Mouse (Mus musculus) bone marrow, adult 2 months (tissue): ENCODE results near the gene Arhgap10. TPM values are rescaled to one million over a fixed set of nuclear protein-coding genes. Genes with fewer than 3 reads are reported as not detected.
A peak's percentile ranks its signal among the peaks of the same experiment; 100 is the strongest.

Source experiments
- H3K27ac ChIP-seq: fragments of 200-500 bp; 2 replicates; pipeline ENCODE4 v1.5.1; 2012; ENCODE audit warnings: low read depth, mild to moderate bottlenecking, control low read depth, inconsistent platforms, low read length; ENCODE audit not compliant: control insufficient read depth, poor library complexity, insufficient read depth
- H3K4me1 ChIP-seq: fragments of 200-500 bp; 2 replicates; pipeline ENCODE4 v1.6.1; 2011; ENCODE audit warnings: low read length; ENCODE audit not compliant: control insufficient read depth, insufficient read depth
- H3K4me3 ChIP-seq: fragments of 200-500 bp; replicated peaks from 2 replicates; pipeline ENCODE3; 2011; ENCODE audit warnings: mild to moderate bottlenecking, low read depth, low read length, control low read depth; ENCODE audit not compliant: control insufficient read depth
- CTCF ChIP-seq: fragments of 200-500 bp; IDR thresholded peaks from 2 replicates; pipeline ENCODE4 v1.5.1; 2011; ENCODE audit warnings: low read length, control low read depth; ENCODE audit not compliant: control insufficient read depth, insufficient read depth
- POLR2A ChIP-seq: fragments of 200-500 bp; IDR thresholded peaks from 2 replicates; pipeline ENCODE4 v1.6.1; 2011; ENCODE audit warnings: low read depth, mild to moderate bottlenecking, control low read depth, low read length, borderline replicate concordance; ENCODE audit not compliant: control insufficient read depth
- WGBS: fragments of 180-500 bp; shearing (Covaris S2); methylation state at CpG from one replicate; pipeline ENCODE4 v1.1.7; 2018; 5-methylcytosine and 5-hydroxymethylcytosine counted together
- polyA plus RNA-seq: library from polyadenylated mRNA; stranded (reverse); fragments of >200 nt; gene quantifications from 2 replicates; pipeline ENCODE4 v1.2.4, GENCODE M21; 2011; ENCODE audit warnings: low replicate concordance; ENCODE audit not compliant: missing spikeins, insufficient read depth, insufficient read length

The Arhgap10 gene
- polyA plus RNA-seq, 1 experiment: 11.8 TPM

DNA sequence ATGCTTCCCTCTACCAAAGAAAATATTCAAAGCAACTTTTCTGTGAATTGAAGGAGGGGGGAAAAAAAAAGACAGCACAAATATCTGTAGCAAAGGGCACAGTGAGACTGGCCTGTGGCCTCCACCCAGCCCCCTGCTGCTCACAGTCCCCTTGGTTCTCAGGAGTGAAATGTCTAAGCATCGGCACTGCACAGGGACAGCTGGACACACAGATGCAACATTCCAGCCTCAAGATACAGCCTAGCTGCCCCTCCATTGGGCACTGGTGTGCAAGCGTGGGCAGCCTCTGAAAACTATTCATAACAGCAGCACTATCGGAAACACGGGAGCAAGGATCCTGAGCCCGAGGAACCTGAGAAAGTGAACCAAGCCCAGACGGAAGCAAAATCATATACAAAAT lies 113.7 kb downstream of the Arhgap10 start:
- Histone ChIP-seq H3K4me3 (no peak overlapping the region), H3K4me1 (no peaks in the 10 kb centered on the region; the same call in 1 of the 2 replicates), H3K27ac (no peak overlapping the region)
- TF ChIP-seq CTCF: no peak
- no peak for TF ChIP-seq POLR2A
- 92% methylated on average over 6 of the region's 6 CpGs for WGBS

DNA sequence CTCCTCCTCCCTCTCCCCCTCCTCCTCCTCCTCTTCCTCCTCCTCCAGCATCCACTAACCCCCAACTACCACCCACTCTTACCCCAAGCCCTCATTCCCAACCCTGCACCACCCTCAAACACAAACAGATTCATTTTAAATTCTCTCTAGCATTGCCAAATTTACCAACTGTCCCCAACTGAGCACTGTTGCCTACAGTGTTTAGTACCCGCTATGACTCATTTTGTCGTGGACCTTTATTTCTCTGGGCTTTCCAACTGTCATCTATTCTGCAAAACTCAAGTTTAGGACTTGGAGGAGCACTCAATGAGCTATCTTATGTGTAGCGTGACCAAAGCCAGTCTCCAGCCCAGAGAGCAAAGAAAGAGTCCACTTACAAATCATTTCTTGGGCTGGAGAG lies 115.8 kb downstream of the Arhgap10 start:
- 83% methylated on average over 3 of the region's 3 CpGs for WGBS
- H3K27ac ChIP-seq: no peak overlapping the region
- no peak overlapping the region for H3K4me3 ChIP-seq
- TF ChIP-seq POLR2A (no peak), CTCF (no peak)
- no peaks in the 10 kb centered on the region; the same call in 1 of the 2 replicates for H3K4me1 ChIP-seq

DNA sequence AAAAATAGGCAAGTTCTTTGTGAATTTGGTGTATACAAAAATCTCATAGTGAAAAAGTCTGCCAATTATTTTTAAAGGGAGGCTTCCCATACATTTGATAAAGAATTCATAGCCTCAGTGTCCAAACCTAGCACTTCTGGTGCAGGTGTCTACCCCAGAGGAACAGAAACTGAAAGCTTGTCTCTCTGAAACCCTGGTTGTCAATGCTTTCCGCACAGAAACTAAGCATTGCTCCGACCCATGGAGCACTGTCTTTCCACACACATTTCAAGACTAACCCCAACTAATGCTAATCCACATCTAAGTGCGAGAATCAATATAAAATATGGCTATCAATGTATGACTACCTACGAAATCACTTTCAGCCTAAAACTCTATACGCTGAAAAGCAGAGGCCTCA lies 116.6 kb downstream of the Arhgap10 start:
- WGBS: 81% methylated on average over 5 of the region's 5 CpGs

DNA sequence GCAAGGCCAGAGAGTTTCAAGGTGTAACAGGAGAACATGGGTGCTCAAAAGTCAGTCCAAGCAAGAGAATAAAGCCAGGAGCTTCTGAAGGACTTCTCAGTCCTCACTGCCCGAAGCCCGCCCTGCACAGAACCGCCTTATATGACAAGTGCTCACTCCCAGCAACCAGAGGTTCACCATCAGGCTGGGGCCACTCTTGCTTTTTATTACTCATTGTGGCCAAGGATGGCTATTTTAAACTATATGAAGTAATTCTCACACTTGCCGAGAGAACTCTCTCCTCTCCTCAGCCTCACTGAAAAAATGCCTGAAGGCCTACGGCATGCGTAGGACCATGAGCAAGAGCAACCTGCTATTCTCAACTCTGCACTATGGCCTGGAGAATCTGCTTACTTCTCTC lies 133.7 kb downstream of the Arhgap10 start:
- WGBS: 88% methylated on average over 6 of the region's 6 CpGs
- TF ChIP-seq POLR2A: no peak
- no peak for TF ChIP-seq CTCF
- Histone ChIP-seq H3K4me3 (no peak overlapping the region), H3K4me1 (no peaks in the 10 kb centered on the region), H3K27ac (no peak overlapping the region)

More for the DNA sequence above, 116.6 kb downstream of the Arhgap10 start:
- Histone ChIP-seq H3K4me3 (no peak overlapping the region), H3K4me1 (no peaks in the 10 kb centered on the region; the same call in 1 of the 2 replicates), H3K27ac (no peak overlapping the region)
- TF ChIP-seq CTCF (no peak), POLR2A (no peak)

DNA sequence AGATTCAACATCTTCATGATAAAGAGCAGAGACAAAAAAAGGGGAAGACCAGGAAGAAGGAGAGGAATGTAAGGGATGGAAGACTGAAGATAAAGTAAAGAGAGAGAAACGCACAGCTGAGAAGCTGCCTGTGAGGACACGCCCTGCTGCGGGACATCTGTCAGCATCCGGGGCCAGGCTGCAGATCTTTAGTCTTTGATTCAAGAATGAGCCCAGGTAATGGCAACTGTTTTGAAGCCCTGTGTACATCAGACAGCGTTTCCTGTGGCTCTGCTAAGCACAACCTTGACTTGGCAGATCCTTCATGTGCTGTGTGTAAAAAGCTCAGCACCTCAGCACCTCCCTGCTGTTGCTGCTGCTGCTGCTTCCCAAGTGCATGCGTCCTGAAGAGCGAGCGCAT lies 134.1 kb downstream of the Arhgap10 start:
- H3K4me3 ChIP-seq: no peak overlapping the region
- 83% methylated on average over 8 of the region's 8 CpGs for WGBS
- H3K27ac ChIP-seq: no peak overlapping the region
- TF ChIP-seq CTCF (no peak), POLR2A (no peak)
- no peaks in the 10 kb centered on the region for H3K4me1 ChIP-seq

DNA sequence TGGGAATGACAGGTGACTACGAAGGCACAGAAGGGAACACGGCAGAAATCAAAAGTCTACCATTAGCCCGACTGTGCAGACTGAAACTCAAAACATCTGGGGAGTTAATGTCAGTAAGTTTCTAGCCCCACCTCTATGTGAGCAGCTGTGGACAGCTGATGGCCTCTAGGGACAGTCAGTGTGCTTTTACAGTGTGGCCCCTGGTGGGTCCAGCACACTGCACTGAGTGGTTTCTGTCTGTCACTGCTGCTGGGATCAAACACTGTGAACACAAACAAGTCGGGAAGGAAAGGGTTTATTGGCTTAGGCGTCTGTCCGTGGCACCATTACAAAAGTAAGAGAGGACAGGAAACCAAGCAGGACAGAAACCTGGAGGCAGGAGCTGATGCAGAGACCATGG lies 136.9 kb downstream of the Arhgap10 start:
- TF ChIP-seq POLR2A (no peak), CTCF (no peak)
- H3K27ac ChIP-seq: no peak overlapping the region
- no peaks in the 10 kb centered on the region for H3K4me1 ChIP-seq
- 73% methylated on average over 6 of the region's 6 CpGs for WGBS
- H3K4me3 ChIP-seq: no peak overlapping the region

DNA sequence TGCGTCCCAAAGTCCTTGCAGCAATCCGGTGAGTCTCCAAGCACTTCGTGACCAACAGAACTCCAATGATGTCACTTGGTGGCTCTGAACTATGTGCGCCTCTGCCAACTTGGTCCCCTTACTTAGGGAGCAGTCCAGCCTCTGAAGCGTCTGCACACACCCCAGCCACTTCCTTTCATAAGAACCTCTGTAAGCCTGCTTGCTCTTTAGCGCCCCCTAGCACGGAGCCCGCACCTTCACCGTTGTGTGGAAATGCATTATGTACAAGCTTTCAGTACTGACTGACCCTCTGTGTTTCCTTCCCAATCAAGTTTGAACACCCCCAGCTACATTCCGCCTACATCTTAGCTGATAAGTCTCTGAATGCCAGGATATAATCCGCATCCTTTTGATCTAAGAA lies 138.5 kb downstream of the Arhgap10 start:
- WGBS: 78% methylated on average over 11 of the region's 11 CpGs

DNA sequence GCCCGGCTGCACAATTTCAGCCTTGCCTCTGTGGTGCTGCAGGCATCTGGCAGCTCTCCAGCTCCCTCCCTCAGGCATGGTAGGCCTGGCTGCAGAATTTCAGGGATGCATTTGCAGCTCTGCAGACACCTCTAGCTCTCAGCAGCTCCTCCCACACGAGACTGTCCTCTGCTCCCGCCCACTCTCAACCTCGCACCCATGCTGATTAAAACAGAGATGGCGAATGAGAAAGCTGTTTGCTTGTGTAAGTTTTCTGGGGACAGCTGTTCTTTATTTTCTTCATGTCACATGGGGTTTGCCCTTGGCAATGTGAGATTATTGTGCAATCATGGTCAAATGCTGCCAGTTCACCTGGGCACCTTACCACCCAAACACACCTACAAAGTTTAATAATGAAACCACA lies 141.3 kb downstream of the Arhgap10 start:
- H3K4me3 ChIP-seq: no peak overlapping the region
- H3K4me1 ChIP-seq: no peaks in the 10 kb centered on the region
- TF ChIP-seq POLR2A (no peak), CTCF (no peak)
- H3K27ac ChIP-seq: no peak overlapping the region; the same call in 1 of the 2 replicates
- 68% methylated on average over 5 of the region's 5 CpGs for WGBS

More for the DNA sequence above, 138.5 kb downstream of the Arhgap10 start:
- H3K27ac ChIP-seq: no peak overlapping the region
- TF ChIP-seq POLR2A (no peak), CTCF (peak; percentile 56)
- H3K4me3 ChIP-seq: no peak overlapping the region
- H3K4me1 ChIP-seq: no peaks in the 10 kb centered on the region

DNA sequence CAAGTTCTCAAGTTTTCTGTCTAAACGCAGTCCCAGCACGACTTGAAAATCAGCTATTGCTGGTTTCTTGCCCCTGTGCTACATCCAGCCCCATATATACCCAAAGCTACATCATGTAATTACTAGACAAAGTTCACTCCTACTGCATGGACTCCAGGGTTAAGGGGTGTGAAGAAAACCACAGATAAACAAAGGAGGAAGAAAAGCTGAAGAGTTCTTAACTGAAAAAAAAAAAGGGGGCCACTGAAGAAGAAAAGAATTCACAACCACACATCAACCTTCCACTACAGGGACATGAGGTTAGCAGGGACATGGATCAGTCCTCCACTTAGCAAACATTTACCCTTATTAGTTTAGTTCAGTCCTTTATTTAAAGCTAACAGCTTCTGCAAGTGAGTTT lies 141.8 kb downstream of the Arhgap10 start:
- Histone ChIP-seq H3K27ac (no peak overlapping the region), H3K4me3 (no peak overlapping the region), H3K4me1 (no peaks in the 10 kb centered on the region)
- TF ChIP-seq POLR2A (no peak), CTCF (no peak)
- WGBS: 81% methylated on average over 2 of the region's 2 CpGs
